Mouse (Mus musculus): ENCODE results near the gene Cd81.

GRCm38 (mm10) chr7:143042089-143042488 lies 10.4 kb upstream of the Cd81 start:
- no peak for TF ChIP-seq POLR2A (IDR thresholded peaks at IDR 0.05; ENCODE audit: extremely low read depth, insufficient read depth, low read length)
- TF ChIP-seq CTCF (IDR thresholded peaks at IDR 0.05; ENCODE audit: low read depth, low read length): no peak

Measured in liver, adult 2 months (tissue).